Mouse (Mus musculus): Measurements from ENCODE around the gene Srl. TPM values are rescaled to one million over a fixed set of nuclear protein-coding genes. Genes with fewer than 3 reads are reported as not detected.

Gene Srl
- total and polyA plus RNA-seq, 3 experiments = 14.6 to 15.3 TPM; not detected in 1

GRCm38 (mm10) chr16:4473231-4473630, 68.4 kb downstream of the Srl start:
- H3K27ac ChIP-seq (ENCODE audit: control insufficient read depth, low read depth, low read length) = no peak overlapping the region
- no peak overlapping the region for H3K9ac ChIP-seq (ENCODE audit: control insufficient read depth, low read depth, low read length, poor library complexity, severe bottlenecking)
- peaks cover 0 to 11% of the 10 kb centered on the region in 2 experiments; a peak in 2 of 4 replicates for H3K4me1 ChIP-seq (ENCODE audit: control insufficient read depth in 1 of 2, insufficient read depth in 2 of 2, low read length in 2 of 2)
- no peaks in the 10 kb centered on the region for H3K9me3 ChIP-seq (replicated peaks; ENCODE audit: insufficient read depth, low read length)
- no peak for TF ChIP-seq RCOR1 (IDR thresholded peaks at IDR 0.05; ENCODE audit: low read depth, low read length)
- H3K36me3 ChIP-seq (ENCODE audit: control insufficient read depth in 1 of 2, insufficient read depth in 2 of 2, low read length in 2 of 2) = peaks cover 0 to 3% of the 10 kb centered on the region in 2 experiments; a peak in 1 of 4 replicates
- no peak overlapping the region for H3K4me3 ChIP-seq (ENCODE audit: control insufficient read depth in 1 of 2, insufficient read depth in 1 of 2, low read depth in 2 of 2, low read length in 2 of 2)
- H3K79me2 ChIP-seq (ENCODE audit: control insufficient read depth, insufficient read depth, low read length, poor library complexity) = no peaks in the 10 kb centered on the region; the same call in 1 of the 2 replicates
- DNase-seq (ENCODE audit: low read depth, low spot score) = no peak
- no peaks in the 10 kb centered on the region for H3K27me3 ChIP-seq (ENCODE audit: control insufficient read depth in 1 of 2, insufficient read depth in 2 of 2, low read length in 2 of 2)

DNA sequence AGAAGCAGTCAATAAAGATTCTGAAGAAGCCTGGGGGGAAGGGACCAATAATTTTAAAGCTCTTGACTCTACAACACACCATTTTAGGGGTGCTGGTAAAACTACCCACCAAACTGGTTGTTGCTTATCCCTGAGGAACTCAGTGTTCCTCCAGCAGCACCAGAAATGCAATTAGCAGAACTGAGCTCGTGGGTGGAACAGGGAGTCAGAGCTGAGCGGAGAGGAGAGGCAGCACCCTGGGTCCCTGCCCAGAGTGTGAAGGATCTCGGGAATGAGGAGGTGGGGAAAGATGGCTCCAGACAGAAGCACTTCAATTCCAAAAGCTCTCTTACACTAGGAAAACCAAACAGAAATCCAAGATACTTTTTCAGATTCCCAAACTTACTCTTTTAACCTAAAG, 68.9 kb downstream of the Srl start:
- no peak for DNase-seq (ENCODE audit: low read depth, low spot score)
- Histone ChIP-seq H3K4me1 (ENCODE audit: control insufficient read depth in 1 of 2, insufficient read depth in 2 of 2, low read length in 2 of 2) (peaks cover 0 to 11% of the 10 kb centered on the region in 2 experiments; a peak in 2 of 4 replicates), H3K4me3 (ENCODE audit: control insufficient read depth in 1 of 2, insufficient read depth in 1 of 2, low read depth in 2 of 2, low read length in 2 of 2) (no peak overlapping the region), H3K9ac (ENCODE audit: control insufficient read depth, low read depth, low read length, poor library complexity, severe bottlenecking) (no peak overlapping the region), H3K27me3 (ENCODE audit: control insufficient read depth in 1 of 2, insufficient read depth in 2 of 2, low read length in 2 of 2) (no peaks in the 10 kb centered on the region), H3K27ac (ENCODE audit: control insufficient read depth, low read depth, low read length) (no peak overlapping the region), H3K79me2 (ENCODE audit: control insufficient read depth, insufficient read depth, low read length, poor library complexity) (no peaks in the 10 kb centered on the region; the same call in 1 of the 2 replicates), H3K36me3 (ENCODE audit: control insufficient read depth in 1 of 2, insufficient read depth in 2 of 2, low read length in 2 of 2) (peaks cover 0 to 3% of the 10 kb centered on the region in 2 experiments; a peak in 1 of 4 replicates), H3K9me3 (replicated peaks; ENCODE audit: insufficient read depth, low read length) (no peaks in the 10 kb centered on the region)
- TF ChIP-seq MXI1 (IDR thresholded peaks at IDR 0.05; ENCODE audit: low read depth, low read length) (no peak), NRF1 (IDR thresholded peaks at IDR 0.05; ENCODE audit: insufficient read depth, low read depth, low read length, poor library complexity, severe bottlenecking) (no peak), MAZ (IDR thresholded peaks at IDR 0.05; ENCODE audit: low read depth, low read length) (no peak), NELFE (IDR thresholded peaks at IDR 0.05; ENCODE audit: low read depth, low read length) (no peak), UBTF (IDR thresholded peaks at IDR 0.05; ENCODE audit: borderline replicate concordance, insufficient read depth, low read depth, low read length) (no peak)

- Histone ChIP-seq H3K36me3 (ENCODE audit: control insufficient read depth in 1 of 2, insufficient read depth in 2 of 2, low read length in 2 of 2) (peaks cover 0 to 10% of the 10 kb centered on the region in 2 experiments; a peak in 2 of 4 replicates), H3K27me3 (ENCODE audit: control insufficient read depth in 1 of 2, insufficient read depth in 2 of 2, low read length in 2 of 2) (no peaks in the 10 kb centered on the region), H3K4me3 (ENCODE audit: control insufficient read depth in 1 of 2, insufficient read depth in 1 of 2, low read depth in 2 of 2, low read length in 2 of 2) (no peak overlapping the region; a peak in 1 of 4 replicates), H3K9ac (ENCODE audit: control insufficient read depth, low read depth, low read length, poor library complexity, severe bottlenecking) (no peak overlapping the region), H3K79me2 (ENCODE audit: control insufficient read depth, insufficient read depth, low read length, poor library complexity) (no peaks in the 10 kb centered on the region; the same call in 1 of the 2 replicates), H3K4me1 (ENCODE audit: control insufficient read depth in 1 of 2, insufficient read depth in 2 of 2, low read length in 2 of 2) (peaks cover 0 to 17% of the 10 kb centered on the region in 2 experiments; a peak in 2 of 4 replicates), H3K9me3 (replicated peaks; ENCODE audit: insufficient read depth, low read length) (no peaks in the 10 kb centered on the region), H3K27ac (ENCODE audit: control insufficient read depth, low read depth, low read length) (no peak overlapping the region)
- peak; percentile 72 for DNase-seq (ENCODE audit: low read depth, low spot score)
- no peak for TF ChIP-seq MEF2A (IDR thresholded peaks at IDR 0.05; ENCODE audit: extremely low read depth, insufficient replicate concordance, low read depth, low read length, poor library complexity, severe bottlenecking)
- no peak for TF ChIP-seq MAX (IDR thresholded peaks at IDR 0.05; ENCODE audit: low read length)
- TF ChIP-seq UBTF (IDR thresholded peaks at IDR 0.05; ENCODE audit: borderline replicate concordance, insufficient read depth, low read depth, low read length) = no peak
- TF ChIP-seq SIN3A (IDR thresholded peaks at IDR 0.05; ENCODE audit: low read length) = no peak
- peak; percentile 26; the same call in 1 of the 2 replicates for TF ChIP-seq TAL1 (IDR thresholded peaks at IDR 0.05; ENCODE audit: low read length)
- no peak for TF ChIP-seq GABPA (IDR thresholded peaks at IDR 0.05; ENCODE audit: low read depth, low read length)
- TF ChIP-seq NELFE (IDR thresholded peaks at IDR 0.05; ENCODE audit: low read depth, low read length) = no peak
- no peak for TF ChIP-seq MXI1 (IDR thresholded peaks at IDR 0.05; ENCODE audit: low read depth, low read length)
- TF ChIP-seq ZKSCAN1 (IDR thresholded peaks at IDR 0.05; ENCODE audit: low read depth, low read length) = no peak
- no peak for TF ChIP-seq E2F4 (IDR thresholded peaks at IDR 0.05; ENCODE audit: borderline replicate concordance, low read depth, low read length)
- peak in 2 of 3 experiments; percentile 42 to 51; a peak in 4 of 6 replicates for TF ChIP-seq CTCF (IDR thresholded peaks at IDR 0.05 in 2 of 3, conservative IDR thresholded peaks at IDR 0.05 in 1 of 3; ENCODE audit: control insufficient read depth in 1 of 3, insufficient read depth in 1 of 3, low read depth in 2 of 3, low read length in 3 of 3, poor library complexity in 1 of 3, severe bottlenecking in 1 of 3)
- no peak for TF ChIP-seq MYB (IDR thresholded peaks at IDR 0.05; ENCODE audit: low read depth, low read length)
- peak; percentile 64; the same call in 1 of the 2 replicates for TF ChIP-seq ZNF384 (IDR thresholded peaks at IDR 0.05; ENCODE audit: low read depth, low read length)
- no peak for TF ChIP-seq HCFC1 (IDR thresholded peaks at IDR 0.05; ENCODE audit: low read depth, low read length)
- TF ChIP-seq USF1 (IDR thresholded peaks at IDR 0.05; ENCODE audit: low read depth, low read length) = no peak
- TF ChIP-seq RAD21 (IDR thresholded peaks at IDR 0.05; ENCODE audit: low read depth, low read length) = peak; percentile 28
- TF ChIP-seq TBP (IDR thresholded peaks at IDR 0.05; ENCODE audit: low read depth, low read length) = no peak
- no peak for TF ChIP-seq ETS1 (IDR thresholded peaks at IDR 0.05; ENCODE audit: low read depth, low read length)
- TF ChIP-seq MAFK (IDR thresholded peaks at IDR 0.05; ENCODE audit: borderline replicate concordance, low read depth, low read length) = no peak
- TF ChIP-seq GATA1 (IDR thresholded peaks at IDR 0.05; ENCODE audit: low read depth, low read length) = no peak
Observed at GRCm38 (mm10) chr16:4469599-4470352, 71.8 kb downstream of the Srl start.

All from MEL (cell line).